Mouse (Mus musculus) kidney, adult 2 months (tissue): ENCODE results near the gene Srp14.

Experiments used
- CTCF ChIP-seq: fragments of 200-500 bp; conservative IDR thresholded peaks from 2 replicates; pipeline ENCODE4 v1.5.1; 2011; ENCODE audit warnings: low read depth, mild to moderate bottlenecking, control low read depth, low read length, moderate library complexity, mixed read lengths; ENCODE audit not compliant: insufficient read depth, insufficient read length
- POLR2A ChIP-seq: fragments of 200-500 bp; IDR thresholded peaks from one replicate; pipeline ENCODE4 v1.6.1; 2011; ENCODE audit warnings: low read depth, low read length, control low read depth

- TF ChIP-seq CTCF (no peak), POLR2A (no peak)
Observed at GRCm38 (mm10) chr2:118520042-118520933, 40.8 kb upstream of the Srp14 start.
